Mouse (Mus musculus): ENCODE results near the gene Myzap. TPM values are rescaled to one million over a fixed set of nuclear protein-coding genes. Genes with fewer than 3 reads are reported as not detected.

Myzap gene
- polyA plus RNA-seq, 1 experiment from 2014 or later = 2.7 TPM

DNA sequence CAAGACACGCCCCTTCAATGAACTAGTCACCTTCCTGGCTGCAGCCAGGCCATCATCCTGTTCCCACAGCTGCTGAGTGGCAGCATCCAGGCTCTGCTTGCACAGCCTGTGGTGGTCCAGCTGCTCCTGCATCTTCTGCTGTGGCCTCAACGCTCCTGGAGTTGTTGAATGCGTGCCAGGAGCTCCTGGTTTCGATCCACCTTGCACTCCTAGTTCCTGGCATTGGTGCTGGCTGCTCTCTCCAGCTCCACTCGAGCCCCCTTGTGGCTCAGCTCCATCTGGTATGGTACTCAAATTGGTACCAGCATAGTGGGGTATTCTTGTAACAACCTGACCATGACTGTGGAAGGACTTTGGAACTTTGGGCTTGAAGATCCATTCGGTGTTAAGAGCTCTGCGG, 7.7 kb upstream of the Myzap start:
- Histone ChIP-seq H3K4me1 (replicated peaks) (no peaks in the 10 kb centered on the region), H3K27ac (replicated peaks) (no peak overlapping the region), H3K36me3 (replicated peaks) (no peaks in the 10 kb centered on the region), H3K4me3 (replicated peaks) (no peak overlapping the region), H3K9ac (no peak overlapping the region), H3K4me2 (no peak overlapping the region), H3K27me3 (peaks cover 11% of the 10 kb centered on the region; the same call in 1 of the 2 replicates), H3K9me3 (replicated peaks) (no peaks in the 10 kb centered on the region)
- 56% methylated on average over 7 of the region's 7 CpGs for WGBS (ENCODE audit: insufficient replicate concordance)
- no peak for ATAC-seq (ENCODE audit: insufficient read depth)

DNA sequence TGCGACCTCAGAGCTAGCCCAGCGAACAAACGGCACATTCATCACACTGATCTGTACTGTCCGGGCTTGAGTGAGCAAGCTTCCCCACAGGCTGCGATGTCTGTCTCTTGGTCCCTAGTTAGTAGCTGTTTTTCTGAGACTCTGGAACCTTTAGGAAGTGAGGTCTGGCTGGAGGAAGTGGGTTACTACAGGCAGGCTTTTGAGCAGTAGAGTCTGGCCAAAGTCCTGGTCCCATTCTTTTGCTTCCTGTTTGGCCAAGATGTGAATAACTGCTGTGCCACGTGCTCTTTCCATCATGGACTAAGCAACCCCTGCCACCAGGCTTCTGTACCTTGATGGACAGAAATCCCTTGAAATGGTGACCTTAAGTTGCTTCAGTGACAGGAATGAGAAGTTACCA, 4.7 kb upstream of the Myzap start:
- Histone ChIP-seq H3K9me3 (replicated peaks) (no peaks in the 10 kb centered on the region), H3K36me3 (replicated peaks) (no peaks in the 10 kb centered on the region), H3K4me3 (replicated peaks) (no peak overlapping the region), H3K4me1 (replicated peaks) (peaks cover 9% of the 10 kb centered on the region), H3K9ac (no peak overlapping the region), H3K27me3 (peaks cover 20% of the 10 kb centered on the region), H3K4me2 (no peak overlapping the region), H3K27ac (replicated peaks) (no peak overlapping the region)
- WGBS (ENCODE audit: insufficient replicate concordance) = 31% methylated on average over 6 of the region's 6 CpGs
- ATAC-seq (ENCODE audit: insufficient read depth) = no peak

DNA sequence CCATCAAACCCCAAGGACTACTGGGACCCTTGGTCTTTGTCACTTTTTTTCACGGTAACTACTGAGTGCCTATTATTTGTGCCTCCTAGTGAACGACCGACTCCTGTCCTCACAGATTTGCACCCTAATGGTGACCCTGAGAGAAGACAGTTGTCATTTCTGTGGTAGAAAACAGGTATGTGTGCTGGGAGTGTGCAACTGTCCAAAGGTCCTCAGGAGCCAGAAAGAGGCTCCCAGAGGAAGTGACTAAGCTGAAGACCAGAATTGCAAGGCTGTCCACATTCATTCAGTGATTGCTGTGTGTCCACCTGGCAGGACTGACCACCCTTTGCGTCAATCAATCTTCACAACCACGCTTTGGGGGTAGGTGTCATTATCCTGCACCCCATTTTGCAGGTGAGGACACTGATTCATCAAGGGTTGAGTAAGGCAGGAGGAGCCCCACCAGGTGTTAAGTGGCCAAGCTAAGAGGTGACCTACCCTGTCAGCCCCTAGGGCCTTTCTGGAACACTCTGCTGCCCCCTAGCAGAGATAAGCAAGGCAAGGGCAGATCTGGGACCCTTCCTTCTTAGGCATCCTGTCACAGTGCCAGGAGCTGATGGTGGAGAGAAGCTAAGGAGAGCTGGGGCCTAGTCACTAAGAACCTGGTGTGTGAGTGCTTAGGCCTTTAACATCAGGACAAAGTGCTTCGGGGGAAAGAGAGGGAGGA, 571 bp upstream of the Myzap start:
- no peak for ATAC-seq (ENCODE audit: insufficient read depth)
- peak overlapping the region; percentile 69 for H3K4me2 ChIP-seq
- WGBS (ENCODE audit: insufficient replicate concordance) = 23% methylated on average over 6 of the region's 6 CpGs
- peaks cover 23% of the 10 kb centered on the region for H3K27me3 ChIP-seq
- peak overlapping the region; percentile 54; the same call in 1 of the 2 replicates for H3K4me3 ChIP-seq (replicated peaks)
- H3K4me1 ChIP-seq (replicated peaks) = peaks cover 13% of the 10 kb centered on the region
- H3K36me3 ChIP-seq (replicated peaks) = no peaks in the 10 kb centered on the region
- no peak overlapping the region for H3K9ac ChIP-seq
- H3K9me3 ChIP-seq (replicated peaks) = no peaks in the 10 kb centered on the region
- H3K27ac ChIP-seq (replicated peaks) = no peak overlapping the region

DNA sequence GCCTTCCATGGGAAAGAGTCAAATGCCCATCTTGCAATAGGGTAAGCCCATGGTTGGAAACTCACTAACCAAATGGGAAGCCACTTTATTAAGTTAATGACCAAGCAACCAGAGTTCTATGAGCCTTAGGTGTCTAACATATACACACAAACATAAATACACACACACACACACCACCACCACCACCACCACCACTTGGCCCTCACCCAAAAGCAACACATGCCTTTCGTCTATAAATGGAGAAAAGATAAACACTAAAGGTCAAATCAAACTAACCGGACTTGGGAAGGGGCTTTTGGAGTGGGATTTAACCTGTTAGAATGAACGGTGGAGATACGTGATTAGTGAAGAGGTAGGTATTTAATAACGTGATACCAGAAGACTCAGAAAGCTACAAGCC, 1.1 kb downstream of the Myzap start:
- no peaks in the 10 kb centered on the region for H3K9me3 ChIP-seq (replicated peaks)
- H3K4me3 ChIP-seq (replicated peaks) = 0 out of 2 replicates have a peak overlapping the region, but pooled peaks have one; percentile 54
- no peak overlapping the region for H3K27ac ChIP-seq (replicated peaks)
- no peak for ATAC-seq (ENCODE audit: insufficient read depth)
- peaks cover 23% of the 10 kb centered on the region for H3K27me3 ChIP-seq
- H3K4me1 ChIP-seq (replicated peaks) = peaks cover 13% of the 10 kb centered on the region
- no peaks in the 10 kb centered on the region for H3K36me3 ChIP-seq (replicated peaks)
- 49% methylated on average over 5 of the region's 5 CpGs for WGBS (ENCODE audit: insufficient replicate concordance)
- H3K9ac ChIP-seq = no peak overlapping the region
- no peak overlapping the region; the same call in 1 of the 2 replicates for H3K4me2 ChIP-seq

DNA sequence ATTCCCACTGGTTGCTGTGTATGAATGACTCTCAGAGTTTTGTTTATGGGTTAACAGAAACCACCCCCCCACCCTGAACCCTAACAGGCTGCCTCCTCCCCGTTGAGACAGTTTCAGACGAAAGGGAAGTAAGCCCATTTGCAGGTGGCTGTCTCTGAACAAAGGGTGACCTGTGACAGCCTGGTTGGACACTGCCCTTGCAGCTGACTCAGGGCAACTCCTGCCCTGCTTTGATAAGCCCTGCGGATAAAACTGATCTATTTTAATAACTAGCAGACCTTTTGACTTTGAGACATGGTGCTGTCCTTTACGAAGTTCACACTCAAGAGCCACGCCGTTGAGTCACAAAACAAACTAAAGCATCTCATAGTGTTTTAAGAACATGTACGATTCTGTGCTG, 2.4 kb downstream of the Myzap start:
- 25% methylated on average over 7 of the region's 7 CpGs for WGBS (ENCODE audit: insufficient replicate concordance)
- Histone ChIP-seq H3K27ac (replicated peaks) (no peak overlapping the region), H3K9me3 (replicated peaks) (no peaks in the 10 kb centered on the region), H3K4me2 (no peak overlapping the region), H3K9ac (no peak overlapping the region), H3K4me1 (replicated peaks) (peaks cover 13% of the 10 kb centered on the region), H3K27me3 (peaks cover 23% of the 10 kb centered on the region), H3K4me3 (replicated peaks) (no peak overlapping the region), H3K36me3 (replicated peaks) (no peaks in the 10 kb centered on the region)
- ATAC-seq (ENCODE audit: insufficient read depth) = no peak

DNA sequence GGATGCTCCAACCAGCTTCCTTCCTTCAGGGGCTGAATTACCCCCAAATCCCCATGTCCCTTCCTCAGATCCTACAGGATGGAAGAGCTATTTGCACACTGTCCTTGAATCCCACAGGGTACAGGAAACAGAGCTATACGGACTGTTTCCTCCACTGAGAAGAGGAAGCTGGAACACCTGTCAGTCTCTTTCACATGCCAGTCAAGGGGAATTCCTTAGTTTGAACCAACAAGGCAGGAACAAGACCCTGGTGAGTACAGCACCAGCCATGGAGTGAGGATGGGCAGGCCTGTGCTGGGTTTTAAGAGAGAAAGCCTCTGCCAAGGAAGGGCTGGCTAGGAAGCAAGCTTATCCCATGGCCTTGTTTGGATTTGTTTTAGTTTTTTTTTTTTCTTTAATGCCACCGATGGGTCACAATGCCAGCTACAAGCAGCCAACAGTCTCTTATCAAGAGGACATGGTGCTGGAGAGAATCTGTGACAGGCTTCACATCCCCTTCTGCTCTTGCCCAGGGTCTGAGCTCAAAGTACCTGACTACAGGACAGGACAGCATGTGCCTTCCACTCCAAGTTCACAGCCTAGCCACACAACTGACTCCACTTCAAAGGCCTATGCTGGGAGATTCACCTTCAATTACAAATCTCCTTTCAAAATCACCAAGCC, 3.1 kb downstream of the Myzap start:
- 49% methylated on average over 2 of the region's 2 CpGs for WGBS (ENCODE audit: insufficient replicate concordance)
- Histone ChIP-seq H3K4me1 (replicated peaks) (peaks cover 13% of the 10 kb centered on the region), H3K27me3 (peaks cover 23% of the 10 kb centered on the region), H3K4me2 (no peak overlapping the region), H3K9me3 (replicated peaks) (no peaks in the 10 kb centered on the region), H3K4me3 (replicated peaks) (no peak overlapping the region), H3K9ac (no peak overlapping the region), H3K27ac (replicated peaks) (no peak overlapping the region), H3K36me3 (replicated peaks) (no peaks in the 10 kb centered on the region)
- ATAC-seq (ENCODE audit: insufficient read depth) = no peak

DNA sequence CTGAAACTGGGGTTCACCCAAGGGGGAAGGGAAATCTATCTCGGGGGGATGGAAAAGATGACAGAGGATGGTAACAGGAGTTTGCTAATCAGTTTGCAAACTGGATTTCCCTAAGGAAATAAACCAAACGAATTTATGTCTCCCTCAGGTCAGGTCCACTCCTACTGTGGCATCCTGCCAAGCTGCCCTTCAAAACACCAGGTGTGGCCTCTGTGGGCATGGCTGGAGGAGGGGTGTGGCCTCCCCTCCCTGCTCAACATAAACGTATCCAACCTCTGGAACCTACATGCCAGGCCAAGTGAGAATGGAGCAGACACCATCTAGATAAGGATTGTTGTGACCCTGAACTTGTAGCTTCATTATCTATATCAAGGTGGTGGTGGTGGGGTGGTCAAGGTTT, 5.8 kb downstream of the Myzap start:
- H3K36me3 ChIP-seq (replicated peaks) = no peaks in the 10 kb centered on the region
- peaks cover 9% of the 10 kb centered on the region; the same call in 1 of the 2 replicates for H3K27me3 ChIP-seq
- H3K9ac ChIP-seq = no peak overlapping the region
- 38% methylated on average over 3 of the region's 3 CpGs for WGBS (ENCODE audit: insufficient replicate concordance)
- no peaks in the 10 kb centered on the region for H3K4me1 ChIP-seq (replicated peaks)
- no peak for ATAC-seq (ENCODE audit: insufficient read depth)
- H3K4me2 ChIP-seq = no peak overlapping the region
- no peak overlapping the region for H3K27ac ChIP-seq (replicated peaks)
- H3K4me3 ChIP-seq (replicated peaks) = no peak overlapping the region
- no peaks in the 10 kb centered on the region for H3K9me3 ChIP-seq (replicated peaks)

DNA sequence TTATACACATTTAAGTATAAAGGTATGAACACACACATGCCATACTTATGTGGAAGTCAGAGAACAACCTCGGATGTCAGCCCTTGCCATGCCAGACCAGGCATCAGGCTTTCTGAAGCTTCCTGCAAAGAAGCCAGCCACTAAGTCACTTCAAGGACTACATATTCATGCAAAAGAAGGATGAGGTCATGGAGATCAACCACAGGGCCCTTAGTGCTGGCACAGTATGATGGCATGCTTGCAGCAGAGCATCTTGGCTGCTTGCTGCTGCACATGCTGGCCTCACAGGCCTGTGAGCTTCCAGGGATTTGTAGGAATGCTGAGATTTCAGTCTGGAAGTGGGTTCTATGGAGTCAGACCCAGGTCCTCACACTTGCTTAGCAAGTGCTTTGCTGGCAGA, 9.4 kb downstream of the Myzap start:
- no peak for ATAC-seq (ENCODE audit: insufficient read depth)
- no peaks in the 10 kb centered on the region for H3K27me3 ChIP-seq
- no peak overlapping the region for H3K4me2 ChIP-seq
- H3K27ac ChIP-seq (replicated peaks) = no peak overlapping the region
- H3K9me3 ChIP-seq (replicated peaks) = no peaks in the 10 kb centered on the region
- WGBS (ENCODE audit: insufficient replicate concordance) = 62% methylated on average over 1 of the region's 1 CpGs
- H3K4me1 ChIP-seq (replicated peaks) = no peaks in the 10 kb centered on the region
- no peaks in the 10 kb centered on the region for H3K36me3 ChIP-seq (replicated peaks)
- no peak overlapping the region for H3K4me3 ChIP-seq (replicated peaks)
- no peak overlapping the region for H3K9ac ChIP-seq

DNA sequence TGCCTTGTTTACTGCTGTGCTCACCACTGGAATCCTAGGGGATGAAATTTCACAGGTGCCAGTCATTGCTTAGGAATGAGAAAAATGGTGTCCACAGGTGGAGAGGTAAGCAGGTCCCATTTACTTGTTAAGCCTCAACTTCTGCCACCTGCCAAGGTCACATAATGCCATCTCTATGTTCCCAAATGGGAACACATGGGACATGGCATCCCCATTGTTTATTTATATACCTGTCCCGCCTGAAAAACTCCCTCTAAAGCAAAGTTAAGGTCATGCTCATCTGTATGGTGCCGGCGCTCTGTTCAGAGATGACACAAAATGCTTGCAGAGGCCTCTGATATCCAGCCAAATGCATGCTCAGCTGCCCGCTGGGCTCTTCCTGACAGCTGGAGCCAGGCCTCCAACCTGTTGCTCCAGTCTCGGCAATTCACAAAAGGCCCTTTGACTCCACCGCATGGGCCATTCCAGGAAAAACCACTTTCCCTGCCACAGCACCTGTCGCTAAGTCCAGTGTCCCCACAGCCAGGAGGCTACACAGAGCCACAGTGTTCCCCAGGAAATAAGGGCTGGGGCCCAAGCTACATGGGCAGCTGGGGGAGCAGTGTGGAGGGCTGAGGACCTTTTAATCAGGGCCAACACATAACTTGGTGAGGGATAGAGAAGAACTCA, 13.1 kb downstream of the Myzap start:
- Histone ChIP-seq H3K4me1 (replicated peaks) (no peaks in the 10 kb centered on the region), H3K9ac (no peak overlapping the region), H3K27me3 (no peaks in the 10 kb centered on the region), H3K4me2 (no peak overlapping the region), H3K9me3 (replicated peaks) (no peaks in the 10 kb centered on the region), H3K27ac (replicated peaks) (no peak overlapping the region), H3K36me3 (replicated peaks) (no peaks in the 10 kb centered on the region), H3K4me3 (replicated peaks) (no peak overlapping the region)
- 65% methylated on average over 7 of the region's 7 CpGs for WGBS (ENCODE audit: insufficient replicate concordance)
- no peak for ATAC-seq (ENCODE audit: insufficient read depth)

DNA sequence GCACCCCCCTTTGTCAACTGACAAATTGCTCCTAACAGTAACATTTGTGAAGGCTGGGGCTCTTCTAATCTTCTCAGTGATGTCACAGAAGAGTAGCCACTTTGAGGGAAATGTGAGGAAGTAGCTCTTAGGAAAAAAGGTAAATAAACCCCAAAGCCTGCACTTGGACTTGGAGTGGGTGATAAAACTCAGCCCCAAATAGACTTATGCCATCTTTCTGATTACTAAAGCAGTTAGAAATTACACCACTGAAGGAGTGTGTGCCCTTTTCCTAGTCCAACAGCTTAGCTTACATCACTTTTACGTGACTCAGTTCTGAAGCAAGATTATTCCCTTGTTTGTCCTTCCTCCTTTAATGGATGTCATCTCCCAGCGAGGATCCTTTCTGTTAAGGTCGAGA, 17.7 kb downstream of the Myzap start:
- Histone ChIP-seq H3K4me1 (replicated peaks) (no peaks in the 10 kb centered on the region), H3K4me3 (replicated peaks) (no peak overlapping the region), H3K4me2 (no peak overlapping the region), H3K9me3 (replicated peaks) (no peaks in the 10 kb centered on the region), H3K27ac (replicated peaks) (no peak overlapping the region), H3K36me3 (replicated peaks) (no peaks in the 10 kb centered on the region), H3K27me3 (no peaks in the 10 kb centered on the region), H3K9ac (no peak overlapping the region)
- ATAC-seq (ENCODE audit: insufficient read depth) = no peak
- WGBS (ENCODE audit: insufficient replicate concordance) = 62% methylated on average over 3 of the region's 3 CpGs

DNA sequence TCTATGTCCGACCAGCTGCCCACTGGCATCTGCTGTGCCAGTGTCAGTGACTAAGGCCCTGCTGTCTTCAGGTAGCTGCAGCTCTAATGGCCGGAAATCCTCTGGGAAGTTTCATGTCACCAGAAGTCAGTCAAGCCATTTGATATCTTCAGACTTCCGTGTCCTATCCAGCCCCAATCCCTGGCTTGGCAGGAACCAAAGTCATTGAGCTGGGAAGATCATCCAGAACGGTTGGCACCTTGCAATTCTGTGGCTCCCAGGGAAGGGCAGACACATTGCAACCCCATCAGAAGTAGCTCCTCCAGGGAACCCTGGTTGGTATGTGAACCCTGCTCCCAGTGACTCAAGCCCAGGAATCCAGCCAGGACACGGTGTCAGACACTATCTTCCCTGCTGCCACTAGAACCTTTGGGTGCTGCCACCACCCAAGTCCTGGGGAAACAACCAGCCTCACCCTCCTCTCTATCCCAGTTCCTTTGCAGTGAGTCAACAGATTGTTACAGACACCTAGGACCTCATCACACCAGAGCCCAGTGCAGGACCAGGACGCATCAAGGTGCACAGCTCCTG, 18.3 kb downstream of the Myzap start:
- H3K9me3 ChIP-seq (replicated peaks) = no peaks in the 10 kb centered on the region
- no peak overlapping the region for H3K9ac ChIP-seq
- H3K27me3 ChIP-seq = no peaks in the 10 kb centered on the region
- no peak for ATAC-seq (ENCODE audit: insufficient read depth)
- WGBS (ENCODE audit: insufficient replicate concordance) = 54% methylated on average over 6 of the region's 6 CpGs
- H3K4me1 ChIP-seq (replicated peaks) = no peaks in the 10 kb centered on the region
- no peak overlapping the region for H3K4me2 ChIP-seq
- no peak overlapping the region for H3K27ac ChIP-seq (replicated peaks)
- no peaks in the 10 kb centered on the region for H3K36me3 ChIP-seq (replicated peaks)
- H3K4me3 ChIP-seq (replicated peaks) = no peak overlapping the region
